Mouse (Mus musculus): ENCODE measurements around the gene Slc12a1.

The Slc12a1 gene

GRCm38 (mm10) chr2:125208894-125209596 is 56.7 kb downstream of the Slc12a1 start:
- no peak for DNase-seq (ENCODE audit: low spot score)

GRCm38 (mm10) chr2:125211831-125212510 is 59.7 kb downstream of the Slc12a1 start:
- no peak for DNase-seq (ENCODE audit: low spot score)

GRCm38 (mm10) chr2:125214592-125214991 is 62.3 kb downstream of the Slc12a1 start:
- peak; percentile 27 for DNase-seq (ENCODE audit: low spot score)

- DNase-seq (ENCODE audit: low spot score), result no peak
These were observed 65.0 kb downstream of the Slc12a1 start for GRCm38 (mm10) chr2:125217286-125217685.

GRCm38 (mm10) chr2:125218566-125218965 is 66.3 kb downstream of the Slc12a1 start:
- DNase-seq (ENCODE audit: low spot score), result no peak

GRCm38 (mm10) chr2:125219268-125219667 is 67.0 kb downstream of the Slc12a1 start:
- no peak for DNase-seq (ENCODE audit: low spot score)

- DNase-seq (ENCODE audit: low spot score), result no peak
These were observed 69.4 kb downstream of the Slc12a1 start for GRCm38 (mm10) chr2:125221673-125222072.

GRCm38 (mm10) chr2:125228472-125229409 is 76.4 kb downstream of the Slc12a1 start:
- DNase-seq (ENCODE audit: low spot score), result no peak

GRCm38 (mm10) chr2:125232183-125232582 is 79.9 kb downstream of the Slc12a1 start:
- no peak for DNase-seq (ENCODE audit: low spot score)

- no peak for DNase-seq (ENCODE audit: low spot score)
These were observed 81.2 kb downstream of the Slc12a1 start for GRCm38 (mm10) chr2:125233537-125233936.

GRCm38 (mm10) chr2:125234049-125234448 is 81.7 kb downstream of the Slc12a1 start:
- no peak for DNase-seq (ENCODE audit: low spot score)

- DNase-seq (ENCODE audit: low spot score), result no peak
These were observed 93.4 kb downstream of the Slc12a1 start for GRCm38 (mm10) chr2:125245545-125246285.

GRCm38 (mm10) chr2:125246669-125247068 is 94.4 kb downstream of the Slc12a1 start:
- DNase-seq (ENCODE audit: low spot score), result no peak

GRCm38 (mm10) chr2:125247108-125247961 is 95.0 kb downstream of the Slc12a1 start, which contains the start of gene Dut:
Dut (plus strand) TSS chr2:125247190.
- DNase-seq (ENCODE audit: low spot score), result peak; percentile 95

GRCm38 (mm10) chr2:125247962-125248235 is 95.6 kb downstream of the Slc12a1 start:
- no peak for DNase-seq (ENCODE audit: low spot score)

- no peak for DNase-seq (ENCODE audit: low spot score)
These were observed 96.0 kb downstream of the Slc12a1 start for GRCm38 (mm10) chr2:125248256-125248655.

- no peak for DNase-seq (ENCODE audit: low spot score)
These were observed 97.0 kb downstream of the Slc12a1 start for GRCm38 (mm10) chr2:125249339-125249738.

GRCm38 (mm10) chr2:125249874-125250273 is 97.6 kb downstream of the Slc12a1 start:
- no peak for DNase-seq (ENCODE audit: low spot score)

GRCm38 (mm10) chr2:125251781-125252180 is 99.5 kb downstream of the Slc12a1 start:
- no peak for DNase-seq (ENCODE audit: low spot score)

GRCm38 (mm10) chr2:125252275-125252674 is 100.0 kb downstream of the Slc12a1 start:
- peak; percentile 26 for DNase-seq (ENCODE audit: low spot score)

- DNase-seq (ENCODE audit: low spot score), result no peak
These were observed 101.4 kb downstream of the Slc12a1 start for GRCm38 (mm10) chr2:125253699-125254098.

Measured in T-cell, adult 2 months (primary cell).